In the genomic region with DNA sequence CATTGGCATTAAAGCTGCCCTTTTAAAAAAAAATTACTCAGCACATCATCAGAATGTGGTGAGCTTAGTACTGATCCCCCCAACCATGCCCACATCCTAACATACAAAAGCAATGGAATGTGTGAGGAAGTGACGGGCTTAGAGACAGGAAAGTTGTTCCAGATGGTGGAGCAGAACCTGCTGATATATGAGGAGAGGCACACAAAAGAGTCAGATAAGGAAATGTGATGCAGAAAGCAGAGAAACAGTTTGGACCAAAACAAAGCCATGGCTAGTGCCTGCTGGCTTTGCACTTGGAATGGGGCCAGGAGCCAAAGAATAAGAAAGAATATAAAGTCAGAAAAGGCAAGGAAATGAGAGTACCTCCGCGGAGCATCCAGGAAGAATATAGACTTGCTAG, we compare ENCODE assay signal across 19 mouse cellular contexts.
DNase-seq lines count a peak whose midpoint lies in the region; ATAC-seq and TF ChIP-seq lines count a peak whose summit lies in the region.
"Had no signal": no experiment of that assay in that cellular context is flagged by ENCODE, and none has a peak within 500 bp of the region (broad histone marks: within the 10 kb centered on the region; RNA-seq: fewer than 3 reads in every experiment).

No protein-coding gene starts in this region.

- H3K79me2 ChIP-seq in heart, adult 2 months (replicated peaks; ENCODE audit: control insufficient read depth, insufficient read depth, low read length), result no peaks in the 10 kb centered on the region

- H3K27me3 ChIP-seq in heart, embryonic 13.5 days (replicated peaks), result no peaks in the 10 kb centered on the region
- H3K27me3 ChIP-seq in heart, adult 2 months (ENCODE audit: control insufficient read depth, insufficient read depth, low read length), result no peaks in the 10 kb centered on the region
- no peaks in the 10 kb centered on the region for H3K27me3 ChIP-seq in neural tube, embryonic 15.5 days (replicated peaks)
- H3K27me3 ChIP-seq: forebrain, embryonic 15.5 days; kidney, embryonic 15.5 days; megakaryocyte, embryonic 14.5 days had no signal

- no peak for ATAC-seq in heart, embryonic 13.5 days (ENCODE audit: extremely low read depth, insufficient number of reproducible peaks, low FRiP score, low TSS enrichment)
- peak; percentile 52; the same call in 1 of the 2 replicates for ATAC-seq in common myeloid progenitor, adult 5-6 weeks (replicated peaks; ENCODE audit: low read depth, poor library complexity, severe bottlenecking)
- ATAC-seq in neural tube, embryonic 15.5 days (ENCODE audit: low FRiP score), result no peak
- ATAC-seq: forebrain, embryonic 15.5 days; inflammation-experienced regulatory T-cells, adult 6 months; lung, postnatal 0 days had no signal

- no peak overlapping the region for H3K9ac ChIP-seq in heart, embryonic 13.5 days
- H3K9ac ChIP-seq in heart, adult 2 months (ENCODE audit: low read depth, low read length), result no peak overlapping the region
- no peak overlapping the region for H3K9ac ChIP-seq in neural tube, embryonic 15.5 days (replicated peaks)
- H3K9ac ChIP-seq: forebrain, embryonic 15.5 days; kidney, embryonic 15.5 days had no signal

- no peak overlapping the region for H3K4me3 ChIP-seq in heart, embryonic 13.5 days
- H3K4me3 ChIP-seq in heart, adult 2 months, result no peak overlapping the region
- H3K4me3 ChIP-seq in layer of hippocampus, adult 2 months, result no peak overlapping the region
- no peak overlapping the region for H3K4me3 ChIP-seq in neural tube, embryonic 15.5 days (replicated peaks)
- H3K4me3 ChIP-seq: forebrain, embryonic 15.5 days; kidney, embryonic 15.5 days; left cerebral cortex, adult 2 months; megakaryocyte, embryonic 14.5 days had no signal

- no peak for TF ChIP-seq CTCF in heart, adult 2 months (IDR thresholded peaks at IDR 0.05)
- TF ChIP-seq CTCF in layer of hippocampus, adult 2 months (conservative IDR thresholded peaks at IDR 0.05), result no peak

- DNase-seq in heart, adult 2 months, result no peak
- peak; percentile 45 for DNase-seq in 3T3-L1 (ENCODE audit: low read depth, low spot score)
- DNase-seq in heart, postnatal 4 days, result peak; percentile 17
- no peak for DNase-seq in layer of hippocampus, adult 2 months (ENCODE audit: low spot score in 2 of 2)
- DNase-seq in cerebellum, postnatal 36 days, result no peak
- DNase-seq: adrenal gland, postnatal 25 days; cerebellum, postnatal 25 days; retina, postnatal 1 day; thymus, adult 18-20 months had no signal

- peaks cover 26% of the 10 kb centered on the region for H3K4me1 ChIP-seq in heart, embryonic 13.5 days
- no peaks in the 10 kb centered on the region for H3K4me1 ChIP-seq in heart, adult 2 months (ENCODE audit: control insufficient read depth, insufficient read depth, low read length)
- H3K4me1 ChIP-seq in neural tube, embryonic 15.5 days, result no peaks in the 10 kb centered on the region
- H3K4me1 ChIP-seq: forebrain, embryonic 15.5 days; kidney, embryonic 15.5 days had no signal

- TF ChIP-seq POLR2A in heart, adult 2 months (IDR thresholded peaks at IDR 0.05; ENCODE audit: insufficient read depth, low read depth, low read length), result no peak

- H3K27ac ChIP-seq in heart, embryonic 13.5 days (replicated peaks), result peak overlapping the region; percentile 46; the same call in 1 of the 2 replicates
- no peak overlapping the region for H3K27ac ChIP-seq in heart, adult 2 months
- no peak overlapping the region for H3K27ac ChIP-seq in layer of hippocampus, adult 2 months
- no peak overlapping the region for H3K27ac ChIP-seq in neural tube, embryonic 15.5 days (replicated peaks)
- H3K27ac ChIP-seq: forebrain, embryonic 15.5 days; kidney, embryonic 15.5 days; left cerebral cortex, adult 2 months had no signal

- no peaks in the 10 kb centered on the region for H3K9me3 ChIP-seq in heart, embryonic 13.5 days
- no peaks in the 10 kb centered on the region for H3K9me3 ChIP-seq in neural tube, embryonic 15.5 days (replicated peaks)
- H3K9me3 ChIP-seq: forebrain, embryonic 15.5 days; kidney, embryonic 15.5 days; megakaryocyte, embryonic 14.5 days had no signal

- no peak overlapping the region for H3K4me2 ChIP-seq in heart, embryonic 13.5 days
- H3K4me2 ChIP-seq in neural tube, embryonic 15.5 days, result no peak overlapping the region
- H3K4me2 ChIP-seq: forebrain, embryonic 15.5 days; kidney, embryonic 15.5 days had no signal

- 48% methylated on average over 3 of the region's 3 CpGs for WGBS in heart, embryonic 13.5 days
- WGBS in heart, adult 2 months, result 34% methylated on average over 3 of the region's 3 CpGs
- WGBS in neural tube, embryonic 15.5 days, result 64% methylated on average over 3 of the region's 3 CpGs

- no peaks in the 10 kb centered on the region for H3K36me3 ChIP-seq in heart, embryonic 13.5 days
- H3K36me3 ChIP-seq in heart, adult 2 months (ENCODE audit: control insufficient read depth, insufficient read depth, low read length), result no peaks in the 10 kb centered on the region
- H3K36me3 ChIP-seq in neural tube, embryonic 15.5 days, result no peaks in the 10 kb centered on the region
- H3K36me3 ChIP-seq: forebrain, embryonic 15.5 days; G1E; kidney, embryonic 15.5 days had no signal

- intact Hi-C loops in heart, adult 2 months (cut with DNase I), result no loop called here

- no peak for TF ChIP-seq EP300 in heart, adult 2 months (IDR thresholded peaks at IDR 0.05; ENCODE audit: insufficient read depth, low read depth, low read length)

Comparison
In these comparisons a context has a peak if more than half of its experiments do, and no peak if none do; other contexts are left out.
1. DNase-seq: peak in 3T3-L1 (single experiment) and heart, postnatal 4 days (single experiment); none in heart, adult 2 months (0 of 2), layer of hippocampus, adult 2 months (0 of 2) and cerebellum, postnatal 36 days (0 of 2).